Mouse (Mus musculus) G1E (cell line): Measurements from ENCODE around the gene Gpr18.

Experiments
- CTCF ChIP-seq: IDR thresholded peaks from 2 replicates; pipeline ENCODE4 v1.5.1; 2012; ENCODE audit warnings: low read depth, low read length, inconsistent platforms, mixed read lengths
- TAL1 ChIP-seq: conservative IDR thresholded peaks from 2 replicates; pipeline ENCODE4 v1.6.1; 2012; ENCODE audit warnings: low read depth, low read length, inconsistent platforms, mixed read lengths

- TF ChIP-seq TAL1 (no peak), CTCF (no peak)
These were observed 48.4 kb upstream of the Gpr18 start for GRCm38 (mm10) chr14:121963942-121964335.
